Mouse (Mus musculus) c-Kit-positive CD71-positive TER-119-negative erythroid progenitor cells, embryonic 14.5 days (primary cell): ENCODE data around the gene Padi3.
A peak's percentile ranks its signal among the peaks of the same experiment; 100 is the strongest.

Experiments used
- DNase-seq: peaks from one replicate; pipeline ENCODE4 v3.0.0-alpha.2; 2013; ENCODE audit warnings: low read depth

Gene Padi3

GRCm38 (mm10) chr4:140780507-140780906 lies 29.9 kb downstream of the Padi3 start:
- no peak for DNase-seq

GRCm38 (mm10) chr4:140779803-140780397 lies 30.5 kb downstream of the Padi3 start:
- DNase-seq = no peak

GRCm38 (mm10) chr4:140776623-140777022 lies 33.8 kb downstream of the Padi3 start:
- no peak for DNase-seq

DNA sequence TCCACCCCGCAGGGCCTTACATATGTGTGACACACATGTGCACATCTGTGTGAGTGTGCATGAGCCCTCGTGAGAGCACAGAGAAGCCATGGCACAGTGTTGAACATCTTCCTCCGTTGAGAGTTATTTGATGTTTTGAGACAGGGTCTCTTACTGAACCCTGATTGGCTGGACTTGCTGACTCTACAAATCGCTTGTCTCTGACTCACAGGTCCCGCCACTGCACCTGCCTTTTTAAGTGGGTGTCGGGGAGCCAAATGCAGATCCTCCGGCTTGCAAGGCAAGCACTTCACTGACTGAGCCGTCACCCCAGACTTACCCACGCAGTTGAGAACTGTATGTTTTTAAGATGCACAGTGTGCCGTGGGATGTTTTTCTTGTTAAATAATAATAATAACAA lies 34.6 kb downstream of the Padi3 start:
- DNase-seq = no peak

DNA sequence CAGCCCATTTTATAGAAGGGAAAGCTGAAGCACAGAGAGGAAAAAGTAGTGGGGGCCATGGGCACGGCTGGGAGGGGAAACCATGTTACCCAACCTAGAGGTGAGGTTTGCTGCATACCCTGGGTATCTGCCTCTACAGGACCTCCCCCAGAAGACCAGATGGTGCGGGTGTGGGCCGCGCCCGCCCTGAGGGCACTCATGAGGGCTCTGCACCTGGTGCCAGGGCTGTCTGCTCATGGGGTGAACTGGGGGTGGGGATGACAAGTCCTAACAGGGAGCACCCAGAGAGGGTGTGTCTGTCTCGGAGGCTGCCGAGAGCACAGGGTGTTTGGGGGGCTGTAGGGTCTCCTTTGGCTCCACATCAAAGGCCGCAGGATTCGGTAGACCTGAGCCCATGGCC lies 35.6 kb downstream of the Padi3 start:
- DNase-seq = no peak

- no peak for DNase-seq
Observed at GRCm38 (mm10) chr4:140774025-140774800, 36.2 kb downstream of the Padi3 start, which contains the start of gene Padi4. Padi4 (minus strand) TSS chr4:140774236.

DNA sequence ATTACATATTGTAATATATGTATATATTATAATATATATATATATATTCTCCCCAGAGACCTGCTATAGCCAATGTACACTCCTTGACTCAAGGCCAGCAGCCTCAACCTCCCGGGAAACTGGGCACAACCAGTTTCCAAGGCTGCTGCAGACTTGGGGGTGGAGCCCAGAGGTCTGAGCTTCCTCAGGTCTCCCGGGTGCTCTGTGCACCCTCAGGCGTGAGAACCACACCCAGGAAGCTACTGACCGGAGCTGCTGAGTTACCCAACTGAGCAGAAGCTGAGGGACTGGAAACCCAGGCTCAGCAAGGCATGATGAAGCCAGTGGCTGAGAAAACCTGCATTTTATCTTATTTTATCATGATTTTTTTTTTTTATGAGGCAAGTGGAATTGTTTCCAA lies 39.4 kb downstream of the Padi3 start:
- DNase-seq = no peak

GRCm38 (mm10) chr4:140770433-140770832 lies 40.0 kb downstream of the Padi3 start:
- DNase-seq = no peak

DNA sequence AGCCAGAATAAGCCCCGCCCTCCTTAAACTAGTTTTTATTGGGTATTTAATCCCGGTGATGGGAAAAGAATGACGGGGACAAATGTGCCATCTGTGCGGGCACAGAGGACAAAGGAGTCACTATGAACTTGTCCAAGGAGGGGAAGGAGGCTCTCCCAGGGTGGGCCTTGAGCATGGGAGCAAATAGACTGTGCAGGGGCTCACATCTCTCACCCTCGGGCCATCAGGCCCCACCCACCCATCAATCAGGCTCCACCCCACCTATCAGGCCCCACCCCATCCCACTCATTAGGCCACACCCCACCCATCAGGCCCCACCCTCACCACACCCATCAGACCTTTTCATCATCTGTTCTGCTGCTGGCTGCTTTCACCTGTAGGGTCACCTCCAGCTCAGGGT lies 41.5 kb downstream of the Padi3 start:
- DNase-seq = no peak

DNA sequence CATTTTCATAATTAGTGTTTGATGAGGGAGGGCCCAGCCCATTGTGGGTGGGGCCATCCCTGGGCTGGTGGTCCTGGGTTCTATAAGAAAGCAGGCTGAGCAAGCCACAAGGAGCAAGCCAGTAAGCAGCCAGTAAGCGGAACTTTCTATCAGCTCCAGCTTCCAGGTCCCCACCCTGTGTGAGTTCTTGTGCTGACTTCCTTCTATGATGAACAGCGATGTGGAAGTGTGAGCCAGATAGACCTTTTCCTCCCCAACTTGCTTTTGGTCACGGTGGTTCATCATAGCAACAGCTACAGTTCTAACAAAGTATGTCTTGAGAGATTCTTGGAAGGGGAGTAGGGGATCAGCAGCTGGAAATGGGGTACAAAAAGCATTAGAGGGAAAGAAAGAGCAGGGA lies 44.5 kb downstream of the Padi3 start:
- DNase-seq = no peak

GRCm38 (mm10) chr4:140763158-140763557 lies 47.3 kb downstream of the Padi3 start:
- DNase-seq = peak; percentile 35

DNA sequence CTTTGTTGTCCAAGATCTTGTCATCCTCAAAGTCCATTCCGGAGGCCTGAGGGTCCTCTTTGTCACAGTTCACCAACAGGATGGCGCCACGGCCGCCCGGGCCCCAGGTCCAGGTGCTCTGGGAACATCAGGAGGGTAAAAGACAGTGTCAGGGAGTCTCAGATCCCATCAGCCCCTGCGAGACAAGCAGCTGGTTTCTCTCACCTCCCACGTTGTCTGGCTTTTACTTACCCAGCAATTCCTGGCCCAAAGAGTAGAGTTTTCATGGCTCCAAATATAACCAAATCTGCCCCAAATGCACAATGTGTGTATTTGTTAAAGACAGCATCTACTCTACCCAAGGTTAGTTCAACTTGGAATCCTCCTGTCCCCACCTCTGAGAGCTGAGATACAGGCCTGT lies 48.8 kb downstream of the Padi3 start:
- DNase-seq = no peak

DNA sequence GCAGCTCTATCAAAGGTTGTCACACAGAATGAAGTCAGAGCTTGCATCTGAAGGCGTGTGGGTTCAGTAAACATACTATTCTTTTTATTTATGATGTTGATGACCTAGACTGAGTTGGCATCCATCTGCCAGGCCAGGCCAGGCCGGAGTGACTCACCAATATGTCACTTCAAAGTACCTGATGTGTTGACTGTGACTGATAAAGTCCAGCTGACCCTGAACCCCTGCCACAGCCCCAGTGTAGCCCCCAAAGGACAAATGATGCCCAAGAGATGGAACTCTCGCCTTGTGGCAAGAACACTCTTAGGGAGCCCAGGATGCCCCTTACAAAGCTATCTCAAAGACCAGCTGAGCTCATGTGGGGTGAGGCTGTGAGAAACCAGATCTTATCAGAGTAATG lies 54.6 kb downstream of the Padi3 start:
- DNase-seq = no peak

- no peak for DNase-seq
Observed at GRCm38 (mm10) chr4:140753366-140753765, 57.1 kb downstream of the Padi3 start.

- DNase-seq = no peak
Observed at GRCm38 (mm10) chr4:140750328-140750727, 60.1 kb downstream of the Padi3 start.

DNA sequence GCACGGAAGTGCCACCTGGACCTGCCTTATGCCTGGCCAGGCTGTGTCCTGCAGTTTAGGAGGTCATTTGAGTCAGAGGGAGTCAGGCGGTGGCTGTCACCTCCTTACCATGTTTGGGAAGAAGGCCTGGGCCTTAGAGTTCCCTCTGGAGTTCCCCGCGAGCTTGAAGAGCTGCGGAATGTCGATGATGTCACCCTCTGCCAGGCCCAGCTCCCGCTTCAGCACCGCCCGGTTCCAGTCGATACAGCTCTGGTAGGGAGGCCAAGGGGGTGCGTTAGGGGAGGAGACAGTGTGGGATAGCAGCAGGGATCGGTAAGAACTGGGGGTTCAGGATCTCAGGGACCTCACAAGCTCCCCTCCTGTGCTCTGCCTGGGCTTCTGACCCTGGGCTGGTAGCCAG lies 62.5 kb downstream of the Padi3 start:
- no peak for DNase-seq

GRCm38 (mm10) chr4:140744654-140745053 lies 65.8 kb downstream of the Padi3 start:
- DNase-seq = peak; percentile 63

- DNase-seq = no peak
Observed at GRCm38 (mm10) chr4:140743086-140743485, 67.4 kb downstream of the Padi3 start.

GRCm38 (mm10) chr4:140742543-140742942 lies 67.9 kb downstream of the Padi3 start, which contains the start of gene Padi6:
Padi6 (minus strand) TSS chr4:140742643.
- no peak for DNase-seq

DNA sequence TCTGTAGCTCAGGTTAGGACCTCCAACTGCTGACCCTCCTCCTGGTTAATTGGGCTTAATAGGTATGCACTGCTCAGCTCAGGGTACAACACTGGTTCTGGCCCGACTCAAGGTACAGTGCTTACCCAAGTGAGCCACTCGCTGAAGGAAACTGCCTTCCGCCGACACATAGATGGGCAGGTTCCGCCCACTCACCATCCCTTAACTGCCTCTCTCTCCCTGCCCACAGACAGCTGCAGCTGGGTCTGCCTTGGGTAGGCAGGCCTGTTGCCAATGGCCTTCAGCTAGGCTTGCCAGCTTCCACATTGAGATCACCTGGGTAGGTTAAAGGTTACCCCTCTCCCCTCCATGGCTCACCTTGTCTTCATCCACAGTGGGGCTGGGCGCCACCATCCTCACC lies 69.0 kb downstream of the Padi3 start:
- DNase-seq = no peak

- DNase-seq = no peak
Observed at GRCm38 (mm10) chr4:140740655-140741054, 69.8 kb downstream of the Padi3 start.
